Mouse (Mus musculus) bone marrow, adult 2 months (tissue): ENCODE measurements at regions not wholly inside any gene's neighbourhood (a gene's known extent, or its start where the extent isn't known, plus 50 kb on each side); places are given as distances from the start of the nearest gene placed in this dataset.

ENCODE experiments used
- CTCF ChIP-seq: fragments of 200-500 bp; IDR thresholded peaks from 2 replicates; pipeline ENCODE4 v1.5.1; 2011; ENCODE audit warnings: low read length, control low read depth; ENCODE audit not compliant: control insufficient read depth, insufficient read depth
- POLR2A ChIP-seq: fragments of 200-500 bp; IDR thresholded peaks from 2 replicates; pipeline ENCODE4 v1.6.1; 2011; ENCODE audit warnings: low read depth, mild to moderate bottlenecking, control low read depth, low read length, borderline replicate concordance; ENCODE audit not compliant: control insufficient read depth

DNA sequence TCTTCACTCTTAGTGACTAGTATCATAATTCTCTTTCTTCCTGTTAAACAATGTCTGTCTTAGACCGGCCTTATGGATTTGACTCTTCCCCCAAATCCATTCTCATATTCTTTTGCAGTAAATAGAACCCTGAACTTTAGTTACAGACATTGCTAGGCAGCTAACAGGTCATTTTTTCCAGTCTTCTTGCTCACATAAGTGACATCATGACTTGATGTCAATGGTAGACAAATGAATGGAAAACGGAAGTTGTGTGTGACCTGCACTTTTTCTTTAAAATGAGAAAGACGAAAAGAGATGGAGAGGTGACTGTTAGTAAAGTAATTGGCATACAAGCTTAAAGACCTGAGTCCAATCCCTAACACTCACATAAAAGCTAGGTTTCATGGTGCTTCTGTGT is 118.2 kb upstream of the Atp2b1 start:
- TF ChIP-seq CTCF (no peak), POLR2A (no peak)
